Mouse (Mus musculus): ENCODE results near the gene Prkaa2. TPM values are rescaled to one million over a fixed set of nuclear protein-coding genes. Genes with fewer than 3 reads are reported as not detected.
"Not testable (repeated sequence)": the region's sequence is repeated elsewhere in the genome, so short reads cannot be mapped to it uniquely, and the experiment has no call there.

Prkaa2 gene
- total RNA-seq, 2 experiments from 2014 or later = 75.4 to 83.6 TPM

DNA sequence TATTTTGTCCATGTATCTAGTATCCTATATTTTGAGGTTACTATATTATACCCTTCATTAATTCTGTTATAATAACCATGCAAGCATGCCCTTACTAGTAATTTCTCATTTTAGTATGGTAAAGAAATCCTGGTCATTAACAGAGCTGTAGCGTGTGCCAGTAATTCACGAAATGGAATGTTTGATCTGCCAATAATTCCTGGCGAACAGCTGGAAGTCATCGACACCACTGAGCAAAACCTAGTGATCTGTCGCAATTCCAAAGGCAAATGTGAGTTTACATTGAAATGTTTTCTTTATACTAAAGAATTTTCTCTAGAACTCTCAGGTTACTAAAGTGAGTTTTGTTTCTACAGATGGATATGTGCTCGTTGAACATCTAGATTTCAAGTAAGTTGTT lies 94.2 kb downstream of the Prkaa2 start:
- DNase-seq = no peak

DNA sequence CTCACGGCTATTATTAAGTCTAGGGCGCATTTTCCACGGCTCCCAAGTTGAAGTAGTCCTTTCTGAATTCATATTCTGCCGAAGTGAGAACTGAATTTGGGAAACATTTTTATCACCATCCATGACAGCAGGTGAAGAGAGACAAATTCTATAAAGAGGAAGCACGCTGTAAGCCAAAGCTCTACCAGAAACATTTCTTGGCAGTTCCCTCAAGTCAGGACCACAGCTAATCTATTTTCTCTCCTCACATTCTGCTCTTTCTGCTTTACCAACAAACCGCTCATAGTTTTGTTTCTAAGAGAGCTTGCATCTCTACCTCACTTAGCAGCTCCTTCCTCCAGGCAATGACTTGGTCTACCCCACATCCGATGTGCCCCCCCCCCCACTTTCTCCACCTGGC lies 96.0 kb downstream of the Prkaa2 start:
- DNase-seq = no peak

DNA sequence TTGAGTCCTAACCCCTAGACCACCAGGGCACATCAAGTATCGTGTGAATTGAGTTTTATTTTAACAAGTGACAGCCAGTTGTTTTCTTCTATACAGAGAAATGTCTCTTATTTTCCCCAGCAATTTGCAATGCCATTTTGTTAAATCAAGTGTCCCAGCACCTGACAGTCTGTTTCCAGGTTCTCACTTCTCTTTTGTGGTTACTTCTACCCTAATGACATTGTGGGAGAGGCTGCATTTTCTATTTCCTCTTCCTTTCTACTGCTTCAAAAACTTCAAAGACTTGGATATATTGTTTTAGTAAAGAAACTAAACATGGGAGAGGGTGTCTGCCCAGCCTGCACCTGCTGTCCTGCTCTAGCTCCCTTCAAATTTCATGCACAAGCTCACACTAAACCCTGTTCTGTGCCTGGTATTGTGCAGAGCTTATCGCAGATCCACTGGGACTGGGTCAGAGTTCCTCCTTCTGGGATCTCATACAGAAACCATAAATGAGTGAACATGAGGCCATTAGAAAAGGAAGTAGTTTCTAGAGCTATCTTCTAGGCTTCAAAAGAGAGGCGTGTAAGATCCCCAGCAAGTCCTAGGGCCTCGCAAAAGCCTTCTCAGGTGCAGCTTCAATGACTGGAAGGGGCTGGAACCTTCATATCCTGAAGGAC lies 102.2 kb downstream of the Prkaa2 start:
- no peak for DNase-seq

DNA sequence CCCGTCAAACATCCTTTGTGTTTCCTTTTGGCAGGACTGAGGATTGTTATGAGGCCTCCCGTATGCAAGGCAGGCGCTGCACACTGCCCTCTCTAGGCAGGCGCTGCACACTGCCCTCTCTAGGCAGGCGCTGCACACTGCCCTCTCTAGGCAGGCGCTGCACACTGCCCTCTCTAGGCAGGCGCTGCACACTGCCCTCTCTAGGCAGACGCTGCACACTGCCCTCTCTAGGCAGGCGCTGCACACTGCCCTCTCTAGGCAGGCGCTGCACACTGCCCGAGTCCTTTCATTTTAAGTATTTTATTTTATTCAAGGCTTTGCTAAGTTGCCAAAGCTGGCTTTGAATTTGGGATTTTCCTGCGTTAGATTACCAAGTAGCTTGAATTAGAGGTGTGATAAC lies 105.0 kb downstream of the Prkaa2 start:
- DNase-seq = not testable (repeated sequence)

DNA sequence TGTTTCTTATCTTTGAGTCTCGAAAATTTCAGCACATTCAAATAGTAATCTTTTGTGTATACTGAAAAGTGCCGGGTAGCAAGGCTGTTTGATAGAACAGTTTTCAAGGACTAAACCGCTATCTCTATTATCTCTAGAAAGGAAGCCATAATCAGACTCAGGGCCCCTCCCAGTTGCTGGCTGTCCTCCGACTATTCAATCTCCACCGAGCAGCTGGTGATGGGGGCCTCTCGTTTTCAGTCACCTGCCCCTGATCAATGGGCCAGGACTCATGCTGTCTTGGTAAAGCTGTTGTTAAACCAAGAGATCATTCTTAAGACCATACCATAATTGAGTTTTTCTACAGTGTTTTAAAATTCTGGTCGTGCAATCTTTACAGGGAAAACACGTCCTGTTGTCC lies 105.6 kb downstream of the Prkaa2 start:
- no peak for DNase-seq

DNA sequence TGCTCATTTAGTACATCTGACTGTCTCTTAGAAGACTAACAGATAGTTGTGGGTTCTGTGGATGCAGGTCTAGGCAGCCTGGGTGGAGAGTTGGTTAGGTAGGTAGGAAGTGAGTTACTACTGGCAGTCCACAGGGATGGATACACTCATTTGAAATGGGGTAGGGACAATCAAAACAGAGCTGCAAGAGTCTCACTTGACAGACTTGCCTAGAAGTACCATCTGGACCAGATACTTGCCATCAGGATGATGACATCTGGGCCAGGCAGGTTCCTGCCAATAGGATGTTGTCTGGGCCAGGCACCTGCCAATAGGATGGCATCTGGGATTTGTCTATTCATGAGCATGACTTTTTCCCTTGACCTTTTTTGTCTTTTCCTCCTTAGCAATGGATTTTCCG lies 108.0 kb downstream of the Prkaa2 start:
- no peak for DNase-seq

DNA sequence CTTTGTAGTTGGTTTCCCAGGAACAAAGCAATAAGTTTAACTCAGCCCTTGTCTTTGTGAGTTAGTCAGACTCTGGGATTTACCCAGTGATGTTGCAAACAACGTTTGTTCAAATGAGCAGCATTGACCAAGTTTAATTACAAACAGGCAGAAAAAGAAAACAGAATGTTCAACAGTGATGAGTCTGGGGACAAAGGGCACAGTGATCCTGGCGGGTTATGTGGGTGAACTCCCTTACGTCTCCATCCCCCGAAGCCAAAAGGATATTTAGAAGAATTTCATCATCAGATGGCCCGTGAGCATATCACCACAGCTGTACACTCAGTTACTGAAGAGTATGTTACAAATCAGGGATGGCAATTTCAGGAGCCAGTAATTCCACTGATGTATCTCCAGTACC lies 110.0 kb downstream of the Prkaa2 start:
- DNase-seq = no peak

DNA sequence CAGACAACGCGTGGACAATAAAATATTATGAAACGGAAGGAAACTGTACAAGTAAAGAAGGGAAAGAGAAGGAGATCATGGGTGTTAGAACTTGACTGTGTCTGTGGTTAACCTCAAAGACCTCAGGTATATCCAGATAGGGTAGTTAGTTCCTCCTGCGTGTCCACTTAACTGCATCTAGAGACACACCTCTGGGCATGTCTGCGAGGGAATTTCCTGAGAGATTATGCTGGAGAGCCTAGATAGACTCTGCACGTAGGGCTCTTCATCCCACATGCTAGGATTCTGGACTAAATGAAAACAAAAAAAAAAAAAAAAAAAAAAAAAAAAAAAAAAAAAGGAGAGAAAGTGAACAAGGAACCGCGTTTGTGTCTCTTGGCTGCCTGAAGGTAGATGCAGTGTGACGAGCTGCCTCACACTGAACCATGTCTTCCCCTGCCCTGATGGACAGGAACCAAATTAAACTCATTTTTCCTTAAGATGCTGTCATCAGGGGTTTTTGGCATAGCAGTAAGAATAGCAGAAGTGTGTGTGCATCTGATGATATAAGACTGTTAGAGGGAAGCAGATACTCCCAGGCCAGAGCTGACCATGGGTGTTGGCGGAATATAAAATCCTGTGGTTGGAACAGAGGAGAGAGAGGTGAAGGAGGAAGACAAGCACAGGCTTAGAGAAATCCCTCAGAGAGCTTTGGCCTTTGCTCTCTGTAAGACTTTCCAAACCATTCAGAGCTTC lies 116.4 kb downstream of the Prkaa2 start:
- DNase-seq = no peak

DNA sequence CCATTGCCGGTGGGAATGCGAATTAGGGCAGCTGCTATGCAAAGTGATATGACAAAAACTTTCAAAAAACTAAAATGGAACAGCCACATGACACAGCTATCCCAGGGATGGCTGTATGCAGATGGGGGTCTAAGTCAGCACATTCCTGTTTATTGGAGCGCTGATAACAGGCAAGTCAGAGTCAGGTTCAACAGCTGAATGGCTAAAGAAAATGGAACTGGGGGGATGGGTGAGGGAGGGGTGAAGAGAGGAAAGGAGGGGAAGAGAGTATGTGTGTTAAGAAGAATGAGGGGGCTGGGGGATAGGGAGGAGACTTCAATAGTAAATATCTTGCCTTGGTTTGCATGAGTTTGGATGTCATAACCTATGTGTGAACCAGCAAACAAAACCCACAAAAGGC lies 117.4 kb downstream of the Prkaa2 start:
- no peak for DNase-seq

DNA sequence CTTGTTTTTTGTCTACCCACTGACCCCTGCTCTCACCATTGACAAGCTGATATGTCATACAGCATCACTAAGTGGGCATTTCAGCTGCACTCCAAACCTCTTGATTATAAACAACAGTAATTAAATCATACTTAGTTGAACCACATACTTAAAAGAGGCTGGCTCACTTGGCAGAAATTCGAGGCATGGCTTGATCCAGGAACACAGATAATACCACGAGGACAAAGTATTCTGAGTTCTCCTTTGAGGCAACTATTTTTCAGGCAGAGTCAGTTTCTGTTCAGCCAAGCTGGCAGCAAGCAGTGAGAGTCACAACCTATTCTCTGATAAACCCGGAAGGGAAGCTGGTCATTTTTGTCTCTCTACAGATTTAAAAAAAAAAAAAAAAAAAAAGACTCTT lies 119.0 kb downstream of the Prkaa2 start:
- DNase-seq = no peak

DNA sequence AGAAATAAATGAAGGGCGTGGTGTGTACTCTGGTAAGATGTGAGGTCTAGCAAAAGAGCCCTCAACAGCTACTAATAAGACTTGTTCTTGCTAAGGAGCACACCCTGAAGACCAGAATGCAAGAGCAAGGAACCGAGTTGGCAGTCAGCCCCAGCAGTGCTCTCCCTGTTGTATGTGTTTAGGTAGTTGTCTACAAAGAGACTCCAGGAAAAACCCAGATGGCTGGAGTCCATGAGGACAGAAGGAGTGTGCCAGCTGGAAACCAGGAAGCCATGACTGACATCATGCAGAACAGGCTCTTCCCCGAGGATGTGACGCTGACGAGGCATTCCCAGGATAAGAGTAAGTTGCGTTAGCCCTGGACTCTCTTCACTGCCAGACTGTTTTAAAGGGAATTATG lies 119.7 kb downstream of the Prkaa2 start:
- no peak for DNase-seq

DNA sequence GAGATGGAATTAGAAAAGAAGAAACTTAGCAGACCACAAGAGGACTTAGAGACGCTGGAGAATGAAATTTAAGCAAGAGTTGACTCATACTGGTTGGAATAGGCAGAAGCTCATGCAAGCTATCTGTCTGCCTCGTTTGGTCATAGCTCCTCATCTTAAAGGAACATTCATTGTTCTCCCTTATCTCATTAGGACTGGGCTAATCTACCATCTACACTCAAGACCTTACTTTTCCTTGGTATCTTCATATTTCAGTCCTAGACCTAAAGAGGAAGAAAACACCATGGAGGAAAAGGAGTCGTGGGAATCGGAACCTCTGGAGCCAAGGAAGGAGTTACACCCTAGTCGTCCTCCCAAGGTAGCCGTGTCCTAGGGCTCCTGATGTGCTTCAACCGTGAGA lies 121.0 kb downstream of the Prkaa2 start:
- DNase-seq = no peak

DNA sequence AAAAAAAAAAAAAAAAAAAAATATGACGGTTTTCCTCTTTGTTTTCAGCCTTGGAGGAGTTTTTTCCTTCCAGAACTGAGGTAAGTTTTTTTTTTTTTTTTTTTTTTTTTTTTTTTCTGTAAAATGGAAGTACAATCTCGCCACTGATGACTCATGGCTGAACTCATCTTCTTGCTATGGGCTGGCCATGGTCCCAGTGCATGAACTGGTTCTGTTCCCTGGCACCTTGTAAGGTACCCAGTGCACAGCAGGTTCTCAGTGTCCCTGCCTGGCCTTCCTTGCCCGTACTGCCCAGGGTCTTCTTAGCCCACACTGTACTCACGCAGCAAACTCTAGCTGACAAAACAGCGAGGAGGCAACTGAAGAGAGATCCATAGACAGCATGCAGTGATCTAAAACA lies 121.6 kb downstream of the Prkaa2 start:
- no peak for DNase-seq

DNA sequence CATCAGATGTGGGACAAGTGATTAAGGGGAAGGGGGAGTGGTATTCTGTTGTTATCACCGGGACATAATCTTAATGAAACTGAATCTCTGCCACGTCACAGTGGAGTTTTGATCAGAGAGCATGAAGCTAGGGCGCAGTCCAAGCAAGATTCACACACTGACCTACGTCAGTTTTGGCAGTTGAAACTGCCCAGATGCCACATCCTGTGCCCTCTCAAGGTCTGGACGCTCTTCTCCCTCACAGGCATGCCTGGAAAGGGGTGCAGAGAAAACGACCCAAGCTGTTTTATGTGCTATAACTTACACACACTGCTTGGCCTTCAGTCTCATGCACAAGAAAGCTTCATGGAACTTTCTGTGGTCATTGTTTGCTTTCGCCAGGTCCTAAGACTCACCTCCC lies 122.1 kb downstream of the Prkaa2 start:
- no peak for DNase-seq

DNA sequence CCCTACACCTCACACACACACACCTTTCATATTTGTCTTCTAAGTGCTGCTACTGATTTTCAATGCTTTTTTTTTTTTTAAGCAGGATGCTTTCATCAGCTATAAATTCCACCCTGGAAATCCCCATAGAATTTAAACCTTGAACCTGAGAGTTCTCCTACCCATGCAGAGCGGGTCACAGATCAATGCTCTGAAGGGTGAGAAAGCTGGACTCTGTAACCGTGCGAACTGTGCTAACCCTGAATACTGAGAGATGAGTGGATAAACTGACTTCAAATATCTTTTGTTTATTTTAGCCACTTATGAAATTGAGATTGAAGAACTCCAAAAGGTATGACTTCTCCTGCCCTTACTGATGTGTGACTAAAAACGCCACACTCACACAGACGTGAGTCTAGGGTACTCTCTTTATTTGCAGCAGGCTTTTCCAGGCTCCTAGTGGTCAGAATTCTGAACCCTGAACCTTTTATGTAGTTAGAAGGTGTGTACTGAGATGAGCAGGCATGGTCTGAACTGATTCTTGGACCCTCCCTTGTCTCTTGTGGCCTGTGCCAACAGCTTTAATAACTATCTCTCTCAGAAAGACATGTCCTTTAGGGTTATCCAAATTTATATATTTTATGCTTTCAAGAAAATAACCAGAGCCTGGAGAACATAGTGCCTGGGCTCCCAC lies 123.6 kb downstream of the Prkaa2 start:
- DNase-seq = no peak

Other genes with a start within 250 kb of the Prkaa2 start
- gene C8a, start 233.5 kb downstream of the Prkaa2 start, total RNA-seq (2021) = not detected
- under 1 TPM in 1 of 2 experiments, not detected in 1; 0.12 TPM for gene Fyb2, start 196.4 kb downstream of the Prkaa2 start, total RNA-seq (2021)
- gene Plpp3, start 47.5 kb upstream of the Prkaa2 start, total RNA-seq (2021) = 10 to 100 TPM; 79.6 to 82.6 TPM